Mouse (Mus musculus): ENCODE data around the gene Psat1. TPM values are rescaled to one million over a fixed set of nuclear protein-coding genes. Genes with fewer than 3 reads are reported as not detected.
A peak's percentile ranks its signal among the peaks of the same experiment; 100 is the strongest.

Gene Psat1
- polyA plus RNA-seq, 1 experiment from 2014 or later = 71.0 TPM

DNA sequence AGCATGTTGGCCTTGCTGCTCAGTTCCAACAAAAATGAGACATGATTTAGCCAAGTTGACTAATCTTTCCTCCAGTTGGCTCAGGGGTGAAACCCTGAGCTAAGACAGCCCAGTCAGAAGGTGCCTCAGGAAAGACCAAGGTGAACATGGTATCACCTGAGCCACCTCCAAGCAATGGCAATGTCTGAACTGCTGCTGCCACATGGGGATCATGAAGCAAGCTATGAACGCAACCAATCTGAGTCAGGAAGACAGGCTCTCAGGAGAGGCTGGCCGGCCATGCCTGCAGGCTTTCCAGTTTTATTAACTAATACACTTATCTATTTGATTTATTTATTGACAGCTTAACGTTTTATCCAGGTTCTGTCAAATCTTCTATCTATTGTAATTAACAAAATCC is 51.5 kb downstream of the Psat1 start:
- Histone ChIP-seq H3K36me3 (no peaks in the 10 kb centered on the region), H3K27ac (no peak overlapping the region), H3K4me2 (no peak overlapping the region), H3K4me1 (replicated peaks) (no peaks in the 10 kb centered on the region), H3K9me3 (no peaks in the 10 kb centered on the region), H3K9ac (replicated peaks) (no peak overlapping the region), H3K4me3 (replicated peaks) (no peak overlapping the region), H3K27me3 (no peaks in the 10 kb centered on the region)
- no peak for ATAC-seq (ENCODE audit: insufficient number of reproducible peaks, insufficient read depth, low FRiP score, low TSS enrichment, low read depth)
- 85% methylated on average over 3 of the region's 3 CpGs for WGBS

DNA sequence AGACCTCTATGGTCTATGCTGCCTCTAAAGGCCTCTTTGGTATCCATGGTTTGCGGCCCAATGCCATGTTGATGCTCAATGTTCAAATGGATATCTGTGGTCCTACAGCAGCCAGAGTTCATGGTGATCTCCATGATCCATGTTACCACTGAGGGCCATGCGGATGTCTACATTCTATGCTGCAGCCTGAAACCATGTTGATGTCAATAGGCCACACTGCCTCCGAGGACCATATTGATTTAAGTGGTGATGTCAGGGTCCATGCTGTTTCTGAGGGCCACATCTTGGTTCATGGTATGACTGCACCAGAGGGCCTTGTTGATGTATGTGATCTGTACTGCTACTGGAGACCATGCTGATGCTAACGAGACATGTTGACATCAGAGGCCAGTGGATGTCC is 55.0 kb downstream of the Psat1 start:
- WGBS = 92% methylated on average over 4 of the region's 4 CpGs
- Histone ChIP-seq H3K9ac (replicated peaks) (no peak overlapping the region), H3K4me2 (no peak overlapping the region), H3K27ac (no peak overlapping the region), H3K4me1 (replicated peaks) (no peaks in the 10 kb centered on the region), H3K27me3 (no peaks in the 10 kb centered on the region), H3K4me3 (replicated peaks) (no peak overlapping the region), H3K36me3 (no peaks in the 10 kb centered on the region), H3K9me3 (no peaks in the 10 kb centered on the region)
- ATAC-seq (ENCODE audit: insufficient number of reproducible peaks, insufficient read depth, low FRiP score, low TSS enrichment, low read depth) = no peak

DNA sequence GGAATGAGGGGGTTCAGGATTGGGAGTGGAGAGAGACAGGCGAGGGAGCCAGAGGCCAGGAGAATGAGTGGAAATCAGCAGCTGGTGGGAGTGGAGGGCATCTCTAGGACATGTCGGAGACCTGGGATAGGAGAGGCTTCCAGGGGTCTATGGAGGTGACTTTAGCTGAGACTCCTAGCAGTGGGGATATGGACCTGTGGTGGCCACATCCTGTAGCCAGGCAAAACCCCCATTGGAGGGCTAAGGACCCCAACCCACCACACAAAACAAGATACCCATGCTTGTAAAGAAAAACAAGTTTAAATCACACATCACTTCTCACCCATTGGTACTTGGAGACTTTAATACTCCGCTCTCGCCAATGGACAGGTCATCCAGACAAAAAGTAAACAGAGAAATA is 58.7 kb downstream of the Psat1 start:
- H3K4me1 ChIP-seq (replicated peaks) = no peaks in the 10 kb centered on the region
- no peaks in the 10 kb centered on the region for H3K27me3 ChIP-seq
- H3K4me3 ChIP-seq (replicated peaks) = no peak overlapping the region
- no peaks in the 10 kb centered on the region for H3K9me3 ChIP-seq
- H3K9ac ChIP-seq (replicated peaks) = no peak overlapping the region
- H3K36me3 ChIP-seq = no peaks in the 10 kb centered on the region
- ATAC-seq (ENCODE audit: insufficient number of reproducible peaks, insufficient read depth, low FRiP score, low TSS enrichment, low read depth) = no peak
- H3K27ac ChIP-seq = no peak overlapping the region
- WGBS = 86% methylated on average over 4 of the region's 4 CpGs
- no peak overlapping the region for H3K4me2 ChIP-seq

DNA sequence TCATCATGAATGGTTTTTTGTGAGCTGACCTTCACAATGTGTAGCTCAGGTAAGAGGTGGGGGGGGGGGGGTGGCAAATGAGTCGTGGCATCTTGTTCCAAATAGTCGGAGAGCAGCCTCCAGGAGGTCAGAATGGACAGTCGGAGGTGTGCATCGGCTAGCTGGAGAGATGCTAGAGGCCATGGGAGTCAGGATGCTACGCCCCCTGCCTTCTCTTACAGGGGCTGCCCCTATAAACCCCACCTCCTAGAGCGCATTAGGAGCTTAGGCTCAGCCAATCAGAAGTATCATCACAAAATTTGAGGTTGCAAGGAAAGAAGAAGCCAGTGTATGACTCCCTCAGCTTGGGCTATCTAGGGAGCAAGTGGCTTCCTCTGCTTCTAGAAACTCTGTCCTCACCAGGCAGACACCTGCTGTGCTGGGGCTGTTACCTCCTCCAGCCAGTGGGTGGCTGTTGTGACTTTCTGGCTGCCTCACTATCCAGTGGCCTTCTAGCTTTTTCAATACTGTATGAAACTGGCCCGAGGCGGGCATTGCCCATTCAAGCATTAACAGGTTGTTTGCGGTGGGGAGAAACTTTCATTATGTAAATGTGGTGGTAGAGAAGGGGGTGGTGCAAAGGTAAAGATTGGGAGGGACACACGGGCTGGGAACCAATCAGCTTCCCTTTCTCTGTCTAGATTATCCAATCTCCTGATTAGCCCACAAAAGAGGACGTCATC is 64.3 kb downstream of the Psat1 start:
- Histone ChIP-seq H3K36me3 (no peaks in the 10 kb centered on the region), H3K27ac (no peak overlapping the region), H3K4me3 (replicated peaks) (no peak overlapping the region), H3K9ac (replicated peaks) (no peak overlapping the region), H3K4me1 (replicated peaks) (0 out of 2 replicates have a peak, but pooled peaks cover 4% of the 10 kb centered on the region), H3K9me3 (no peaks in the 10 kb centered on the region), H3K27me3 (no peaks in the 10 kb centered on the region; the same call in 1 of the 2 replicates), H3K4me2 (no peak overlapping the region)
- no peak for ATAC-seq (ENCODE audit: insufficient number of reproducible peaks, insufficient read depth, low FRiP score, low TSS enrichment, low read depth)
- 73% methylated on average over 11 of the region's 11 CpGs for WGBS

DNA sequence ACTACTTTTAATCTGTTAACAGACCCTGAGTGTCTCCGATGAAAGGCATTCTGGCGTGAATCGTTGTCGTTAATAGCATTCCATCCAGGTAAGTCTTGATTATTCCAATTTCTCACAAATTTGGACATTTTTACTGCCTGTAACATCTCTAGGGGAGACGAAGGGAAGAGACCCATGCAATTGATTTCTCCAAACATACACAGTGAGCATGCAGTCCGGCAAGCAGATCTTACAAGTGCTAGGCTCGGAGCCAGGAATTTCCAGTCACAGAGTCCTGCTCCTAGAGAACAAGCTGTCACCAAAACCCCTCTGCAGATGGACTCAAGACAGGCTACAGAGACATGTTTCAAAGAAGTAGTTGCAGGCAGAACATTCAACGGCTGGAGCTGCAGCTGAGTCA is 66.4 kb downstream of the Psat1 start:
- no peak overlapping the region for H3K9ac ChIP-seq (replicated peaks)
- no peak overlapping the region for H3K27ac ChIP-seq
- H3K36me3 ChIP-seq = no peaks in the 10 kb centered on the region
- H3K9me3 ChIP-seq = no peaks in the 10 kb centered on the region
- 0 out of 2 replicates have a peak, but pooled peaks cover 4% of the 10 kb centered on the region for H3K4me1 ChIP-seq (replicated peaks)
- no peaks in the 10 kb centered on the region; the same call in 1 of the 2 replicates for H3K27me3 ChIP-seq
- no peak for ATAC-seq (ENCODE audit: insufficient number of reproducible peaks, insufficient read depth, low FRiP score, low TSS enrichment, low read depth)
- WGBS = 64% methylated on average over 8 of the region's 8 CpGs
- no peak overlapping the region for H3K4me3 ChIP-seq (replicated peaks)
- H3K4me2 ChIP-seq = no peak overlapping the region

DNA sequence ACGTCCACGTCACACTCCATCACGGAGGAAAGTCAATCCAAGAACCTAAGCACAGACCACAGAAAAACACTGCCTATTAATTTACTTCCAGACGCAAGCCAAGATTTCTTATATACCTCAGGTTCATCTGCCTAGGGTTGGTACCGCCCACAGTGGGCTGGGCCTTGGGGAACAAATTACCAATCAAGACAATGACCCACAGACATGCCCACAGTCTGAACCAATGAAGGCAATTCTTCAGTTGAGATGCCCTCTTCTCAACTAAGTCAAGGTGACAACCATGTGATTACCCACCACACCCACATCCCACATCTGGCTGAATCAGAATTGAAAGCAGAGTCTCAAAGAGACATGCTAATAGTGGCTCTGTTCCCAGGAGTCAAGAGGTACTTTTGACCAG is 67.9 kb downstream of the Psat1 start:
- ATAC-seq (ENCODE audit: insufficient number of reproducible peaks, insufficient read depth, low FRiP score, low TSS enrichment, low read depth) = no peak
- Histone ChIP-seq H3K27me3 (no peaks in the 10 kb centered on the region; the same call in 1 of the 2 replicates), H3K27ac (no peak overlapping the region), H3K4me1 (replicated peaks) (0 out of 2 replicates have a peak, but pooled peaks cover 4% of the 10 kb centered on the region), H3K4me2 (no peak overlapping the region), H3K36me3 (no peaks in the 10 kb centered on the region), H3K9me3 (no peaks in the 10 kb centered on the region), H3K9ac (replicated peaks) (no peak overlapping the region), H3K4me3 (replicated peaks) (no peak overlapping the region)
- WGBS = 93% methylated on average over 5 of the region's 5 CpGs

DNA sequence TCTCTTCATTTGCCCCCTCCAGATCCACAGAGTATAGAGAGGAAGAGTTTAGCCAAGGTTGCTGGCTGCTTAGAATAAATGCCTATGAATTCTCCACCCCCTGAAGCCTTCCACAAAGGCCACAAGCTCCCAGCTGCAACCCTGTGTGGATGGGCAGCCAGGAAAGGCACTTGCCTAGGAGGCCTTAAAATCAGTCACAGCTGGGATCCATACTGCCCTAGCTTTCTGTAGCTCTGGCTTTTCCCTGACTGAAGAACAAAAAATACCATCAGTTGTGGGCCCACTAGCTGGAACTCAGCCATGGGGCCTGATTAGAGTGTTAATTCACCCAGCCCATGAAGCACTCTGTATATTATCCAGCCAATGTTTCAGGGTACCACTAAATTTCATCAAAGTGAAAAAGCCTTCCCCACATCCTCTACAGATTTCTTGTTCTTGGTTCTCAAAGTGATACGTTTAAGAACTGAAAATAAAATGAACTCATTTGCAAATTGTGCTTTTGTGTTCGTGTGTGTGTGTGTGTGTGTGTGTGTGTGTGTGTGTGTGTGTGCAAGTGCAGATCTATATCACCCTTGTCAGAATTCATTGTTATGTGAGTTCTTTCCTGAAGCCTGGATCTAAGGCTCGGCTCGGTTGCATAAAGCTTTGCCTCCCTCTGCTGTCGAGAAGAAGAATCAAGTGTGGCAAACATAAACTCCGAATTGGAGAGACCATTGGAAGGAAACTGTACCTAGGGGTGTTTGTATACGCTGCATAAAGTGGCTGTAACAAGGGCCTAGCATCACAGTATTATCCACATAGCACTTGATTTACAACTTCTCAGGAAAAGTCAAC is 78.1 kb downstream of the Psat1 start:
- ATAC-seq (ENCODE audit: insufficient number of reproducible peaks, insufficient read depth, low FRiP score, low TSS enrichment, low read depth) = 0 out of 2 replicates have a peak, but pooled peaks have one; percentile 32
- Histone ChIP-seq H3K27ac (0 out of 2 replicates have a peak overlapping the region, but pooled peaks have one; percentile 26), H3K27me3 (peaks cover 5% of the 10 kb centered on the region; the same call in 1 of the 2 replicates), H3K4me3 (replicated peaks) (no peak overlapping the region), H3K4me2 (no peak overlapping the region), H3K9me3 (no peaks in the 10 kb centered on the region), H3K9ac (replicated peaks) (no peak overlapping the region), H3K36me3 (no peaks in the 10 kb centered on the region), H3K4me1 (replicated peaks) (peaks cover 24% of the 10 kb centered on the region)
- WGBS = 27% methylated on average over 7 of the region's 7 CpGs

DNA sequence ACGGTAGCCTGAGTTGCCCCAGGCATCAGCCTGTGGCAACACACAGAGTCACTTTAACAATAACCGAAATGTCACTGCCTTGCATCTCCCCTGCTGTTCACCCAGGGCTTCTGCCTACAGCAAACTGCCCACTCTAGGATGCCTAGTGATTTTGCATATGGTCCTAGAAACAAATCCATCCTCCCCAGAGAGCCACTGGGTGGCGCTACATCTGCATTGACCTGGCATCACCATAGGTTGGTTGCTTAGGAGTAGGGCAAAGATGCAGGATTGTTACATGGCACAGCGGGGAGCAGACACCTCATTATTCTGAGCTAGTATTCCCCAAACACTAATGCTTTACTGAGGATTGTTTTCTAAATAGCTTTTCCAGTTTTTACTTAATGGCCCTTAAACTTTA is 80.3 kb downstream of the Psat1 start:
- no peak for ATAC-seq (ENCODE audit: insufficient number of reproducible peaks, insufficient read depth, low FRiP score, low TSS enrichment, low read depth)
- no peaks in the 10 kb centered on the region for H3K9me3 ChIP-seq
- WGBS = 73% methylated on average over 4 of the region's 4 CpGs
- H3K27ac ChIP-seq = no peak overlapping the region
- H3K4me1 ChIP-seq (replicated peaks) = peaks cover 32% of the 10 kb centered on the region
- no peak overlapping the region for H3K4me2 ChIP-seq
- H3K4me3 ChIP-seq (replicated peaks) = no peak overlapping the region
- no peak overlapping the region for H3K9ac ChIP-seq (replicated peaks)
- no peaks in the 10 kb centered on the region for H3K36me3 ChIP-seq
- peaks cover 9% of the 10 kb centered on the region; the same call in 1 of the 2 replicates for H3K27me3 ChIP-seq

DNA sequence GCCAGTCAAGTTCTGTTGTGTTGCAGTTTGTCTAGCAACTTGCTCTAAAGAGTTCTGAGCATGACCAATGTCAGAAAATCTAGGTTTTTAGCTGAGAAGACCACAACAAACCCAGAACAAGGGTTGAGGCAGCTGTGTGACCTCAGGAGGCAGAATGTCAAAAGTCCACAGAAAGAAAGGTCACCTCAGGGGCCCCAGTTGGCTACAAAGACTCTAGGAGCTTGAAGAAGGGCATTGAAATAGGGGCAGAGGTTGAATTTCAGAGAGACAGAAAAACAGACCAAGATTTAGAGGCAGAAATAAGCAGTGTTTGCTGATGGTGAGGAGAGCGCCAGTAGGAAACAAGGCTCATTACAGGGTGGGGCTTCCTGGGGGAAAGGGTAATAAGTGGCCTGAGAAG is 81.0 kb downstream of the Psat1 start:
- peaks cover 9% of the 10 kb centered on the region; the same call in 1 of the 2 replicates for H3K27me3 ChIP-seq
- H3K36me3 ChIP-seq = no peaks in the 10 kb centered on the region
- H3K27ac ChIP-seq = no peak overlapping the region
- H3K9ac ChIP-seq (replicated peaks) = no peak overlapping the region
- no peak overlapping the region for H3K4me3 ChIP-seq (replicated peaks)
- WGBS = 72% methylated on average over 1 of the region's 1 CpGs
- no peak overlapping the region for H3K4me2 ChIP-seq
- peaks cover 32% of the 10 kb centered on the region for H3K4me1 ChIP-seq (replicated peaks)
- no peak for ATAC-seq (ENCODE audit: insufficient number of reproducible peaks, insufficient read depth, low FRiP score, low TSS enrichment, low read depth)
- no peaks in the 10 kb centered on the region for H3K9me3 ChIP-seq

DNA sequence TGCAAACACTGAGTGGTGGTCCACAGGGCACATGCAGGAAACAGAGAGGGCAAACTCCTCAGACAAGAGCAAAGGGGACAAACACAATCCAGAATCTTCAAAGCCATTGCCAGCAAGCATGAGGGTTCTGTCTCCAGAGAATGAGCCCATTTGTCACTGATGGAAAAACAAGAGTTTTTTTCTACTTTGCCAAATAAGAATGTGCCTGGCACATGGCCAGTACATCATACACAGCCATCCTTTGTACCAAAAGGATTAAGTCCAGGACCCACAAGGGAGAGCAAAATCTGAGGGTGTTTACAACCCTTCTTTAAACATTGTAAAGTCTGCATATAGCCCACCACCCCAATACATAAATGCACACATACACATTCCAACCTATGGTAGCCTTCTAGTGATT is 81.7 kb downstream of the Psat1 start:
- Histone ChIP-seq H3K27me3 (peaks cover 9% of the 10 kb centered on the region; the same call in 1 of the 2 replicates), H3K9ac (replicated peaks) (no peak overlapping the region)

DNA sequence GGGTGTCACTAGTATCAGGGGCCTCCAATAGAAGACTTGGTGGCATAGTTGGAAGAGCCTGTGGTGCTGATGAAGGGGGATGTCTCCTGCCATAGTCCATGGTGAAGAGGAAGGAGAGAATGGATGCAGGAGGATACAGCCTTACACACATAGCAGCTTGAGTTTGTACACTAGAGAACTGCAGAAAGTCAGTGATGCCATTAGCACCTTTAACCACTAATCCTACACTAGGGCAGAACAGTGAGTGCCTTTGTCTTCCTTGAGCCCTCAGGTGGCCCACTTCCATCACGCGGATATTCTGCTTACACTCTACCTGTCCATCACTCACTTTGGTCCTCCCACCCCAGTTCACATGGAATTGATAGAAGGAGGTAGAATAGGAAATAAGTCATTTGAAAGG is 83.0 kb downstream of the Psat1 start:
- Histone ChIP-seq H3K4me2 (no peak overlapping the region), H3K9ac (replicated peaks) (no peak overlapping the region), H3K4me3 (replicated peaks) (no peak overlapping the region), H3K36me3 (no peaks in the 10 kb centered on the region), H3K9me3 (no peaks in the 10 kb centered on the region), H3K4me1 (replicated peaks) (peaks cover 32% of the 10 kb centered on the region), H3K27ac (no peak overlapping the region), H3K27me3 (peaks cover 9% of the 10 kb centered on the region; the same call in 1 of the 2 replicates)
- ATAC-seq (ENCODE audit: insufficient number of reproducible peaks, insufficient read depth, low FRiP score, low TSS enrichment, low read depth) = no peak
- 73% methylated on average over 2 of the region's 2 CpGs for WGBS

More for the DNA sequence above, 81.7 kb downstream of the Psat1 start:
- no peak overlapping the region for H3K4me3 ChIP-seq (replicated peaks)
- no peaks in the 10 kb centered on the region for H3K36me3 ChIP-seq
- H3K4me1 ChIP-seq (replicated peaks) = peaks cover 32% of the 10 kb centered on the region
- no peak overlapping the region for H3K4me2 ChIP-seq
- H3K9me3 ChIP-seq = no peaks in the 10 kb centered on the region
- no peak overlapping the region for H3K27ac ChIP-seq
- 0 out of 2 replicates have a peak, but pooled peaks have one; percentile 43 for ATAC-seq (ENCODE audit: insufficient number of reproducible peaks, insufficient read depth, low FRiP score, low TSS enrichment, low read depth)
